Mouse (Mus musculus) liver, adult 2 months (tissue): ENCODE measurements around the gene Phf7. TPM values are rescaled to one million over a fixed set of nuclear protein-coding genes. Genes with fewer than 3 reads are reported as not detected.

Experiments used
- DNase-seq: peaks from one replicate; pipeline ENCODE4 v3.0.0-alpha.2; 2011; ENCODE audit warnings: low read depth, low spot score; ENCODE audit errors: extremely low read depth
- H3K27ac ChIP-seq: fragments of 200-500 bp; replicated peaks from 2 replicates; pipeline ENCODE4 v1.5.1; 2012; ENCODE audit warnings: low read depth, mild to moderate bottlenecking, control low read depth, inconsistent platforms, low read length; ENCODE audit not compliant: insufficient read depth
- H3K27me3 ChIP-seq: fragments of 200-500 bp; 2 replicates; pipeline ENCODE4 v1.6.1; 2012; ENCODE audit warnings: mild to moderate bottlenecking, moderate library complexity, low read length, inconsistent platforms; ENCODE audit not compliant: control insufficient read depth, insufficient read depth
- H3K36me3 ChIP-seq: fragments of 200-500 bp; 2 replicates; pipeline ENCODE4 v1.6.1; 2012; ENCODE audit warnings: low read length, inconsistent platforms; ENCODE audit not compliant: control insufficient read depth, insufficient read depth
- H3K4me1 ChIP-seq: fragments of 200-500 bp; 2 replicates; pipeline ENCODE4 v1.6.1; 2011; ENCODE audit warnings: low read length; ENCODE audit not compliant: control insufficient read depth, insufficient read depth
- H3K4me3 ChIP-seq: fragments of 200-500 bp; 2 replicates; pipeline ENCODE4 v1.5.1; 2011; ENCODE audit warnings: low read depth, mild to moderate bottlenecking, control low read depth, low read length, moderate library complexity; ENCODE audit not compliant: insufficient read depth
- H3K79me2 ChIP-seq: fragments of 200-500 bp; 2 replicates; pipeline ENCODE4 v1.6.1; 2012; ENCODE audit warnings: inconsistent platforms, mild to moderate bottlenecking, low read length, moderate library complexity; ENCODE audit not compliant: control insufficient read depth, insufficient read depth
- H3K9ac ChIP-seq: fragments of 200-500 bp; 2 replicates; pipeline ENCODE4 v1.6.1; 2012; ENCODE audit warnings: low read depth, mild to moderate bottlenecking, control low read depth, inconsistent platforms, low read length
- CTCF ChIP-seq: fragments of 200-500 bp; IDR thresholded peaks from 2 replicates; pipeline ENCODE4 v1.5.1; 2011; ENCODE audit warnings: low read depth, low read length, control low read depth
- POLR2A ChIP-seq: fragments of 200-500 bp; IDR thresholded peaks from 2 replicates; pipeline ENCODE4 v1.6.1; 2011; ENCODE audit warnings: low read length, control low read depth; ENCODE audit not compliant: insufficient read depth; ENCODE audit errors: extremely low read depth
- WGBS: fragments of 180-500 bp; shearing (Covaris S2); methylation state at CpG from one replicate; pipeline ENCODE4 v1.1.7; 2018; 5-methylcytosine and 5-hydroxymethylcytosine counted together
- polyA plus RNA-seq: library from polyadenylated mRNA; depleted of rRNA; stranded (reverse); fragments of >200 nt; gene quantifications from 2 replicates; pipeline ENCODE4 v1.2.3, GENCODE M21; 2012
- total RNA-seq: library from RNA; depleted of rRNA; stranded (reverse); fragments of >200 nt; gene quantifications from 2 replicates; pipeline ENCODE4 v1.2.3, GENCODE M21; 2014

The Phf7 gene
- total and polyA plus RNA-seq, 2 experiments: 4.4 to 6.9 TPM

DNA sequence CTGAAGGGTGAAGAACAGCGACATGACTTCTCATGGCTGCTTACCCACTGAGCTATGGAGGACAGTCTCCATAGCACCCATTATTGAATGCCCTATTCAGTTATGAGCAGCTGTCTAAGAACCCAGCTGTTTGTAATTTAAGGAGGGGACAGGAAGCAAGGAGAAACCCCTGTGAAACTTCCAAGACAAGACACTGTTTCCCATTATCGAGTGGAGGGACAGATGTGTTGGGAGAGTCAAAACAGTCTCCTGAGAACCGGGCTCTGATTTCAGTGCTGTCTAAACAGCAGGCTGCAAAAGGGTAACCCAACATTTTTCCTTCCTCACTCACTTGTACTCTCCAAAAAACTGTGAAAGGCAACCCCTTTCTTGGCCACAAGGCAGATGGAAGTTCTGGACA lies 10.6 kb downstream of the Phf7 start:
- peaks cover 4% of the 10 kb centered on the region; the same call in 1 of the 2 replicates for H3K36me3 ChIP-seq
- H3K79me2 ChIP-seq: no peaks in the 10 kb centered on the region
- H3K27ac ChIP-seq: no peak overlapping the region
- H3K4me3 ChIP-seq: no peak overlapping the region
- H3K9ac ChIP-seq: no peak overlapping the region
- WGBS: 81% methylated on average over 3 of the region's 3 CpGs
- TF ChIP-seq CTCF (no peak), POLR2A (no peak)
- DNase-seq: no peak
- H3K27me3 ChIP-seq: no peaks in the 10 kb centered on the region
- H3K4me1 ChIP-seq: no peaks in the 10 kb centered on the region

DNA sequence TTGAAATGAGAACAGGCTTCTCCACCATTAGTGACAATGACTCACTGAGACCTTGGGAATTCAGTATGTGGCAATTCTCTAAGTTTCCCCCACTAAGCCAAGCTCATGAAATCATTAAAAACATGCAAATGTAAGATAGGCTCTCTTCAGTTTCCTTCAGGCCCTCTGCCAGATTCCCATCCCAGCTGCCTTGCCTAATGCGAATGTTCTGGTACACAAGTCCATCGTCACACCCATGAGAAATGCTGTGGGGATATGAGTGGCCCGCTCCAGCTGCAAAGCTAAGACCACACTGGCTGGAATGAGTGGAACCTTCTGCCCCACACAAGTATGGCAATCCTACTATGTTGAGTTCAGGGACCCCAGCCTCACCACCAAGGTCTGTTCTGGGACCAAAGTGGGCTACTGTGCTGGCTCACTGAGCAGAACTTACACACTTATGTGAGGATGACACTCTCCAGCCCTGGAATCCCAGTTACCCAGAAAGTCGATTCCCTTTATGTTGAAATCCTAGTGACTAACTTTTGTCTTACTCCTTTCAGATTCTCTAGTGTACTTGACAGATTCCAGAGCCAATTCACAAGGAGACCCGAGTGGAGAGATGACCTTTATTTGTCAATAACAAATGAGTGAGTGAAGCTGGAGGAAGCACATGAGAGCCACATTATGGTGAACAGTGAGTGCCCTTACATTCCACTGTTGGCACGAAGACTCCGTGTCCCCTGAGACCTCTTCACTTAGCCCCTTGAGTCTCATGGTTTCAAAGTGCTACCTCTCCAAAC lies 13.8 kb downstream of the Phf7 start:
- no peak overlapping the region for H3K27ac ChIP-seq
- no peak overlapping the region for H3K9ac ChIP-seq
- no peaks in the 10 kb centered on the region for H3K27me3 ChIP-seq
- no peak overlapping the region for H3K4me3 ChIP-seq
- WGBS: 82% methylated on average over 7 of the region's 7 CpGs
- no peak for DNase-seq
- H3K79me2 ChIP-seq: no peaks in the 10 kb centered on the region
- TF ChIP-seq CTCF (no peak), POLR2A (no peak)
- no peaks in the 10 kb centered on the region for H3K4me1 ChIP-seq
- H3K36me3 ChIP-seq: no peaks in the 10 kb centered on the region; the same call in 1 of the 2 replicates

DNA sequence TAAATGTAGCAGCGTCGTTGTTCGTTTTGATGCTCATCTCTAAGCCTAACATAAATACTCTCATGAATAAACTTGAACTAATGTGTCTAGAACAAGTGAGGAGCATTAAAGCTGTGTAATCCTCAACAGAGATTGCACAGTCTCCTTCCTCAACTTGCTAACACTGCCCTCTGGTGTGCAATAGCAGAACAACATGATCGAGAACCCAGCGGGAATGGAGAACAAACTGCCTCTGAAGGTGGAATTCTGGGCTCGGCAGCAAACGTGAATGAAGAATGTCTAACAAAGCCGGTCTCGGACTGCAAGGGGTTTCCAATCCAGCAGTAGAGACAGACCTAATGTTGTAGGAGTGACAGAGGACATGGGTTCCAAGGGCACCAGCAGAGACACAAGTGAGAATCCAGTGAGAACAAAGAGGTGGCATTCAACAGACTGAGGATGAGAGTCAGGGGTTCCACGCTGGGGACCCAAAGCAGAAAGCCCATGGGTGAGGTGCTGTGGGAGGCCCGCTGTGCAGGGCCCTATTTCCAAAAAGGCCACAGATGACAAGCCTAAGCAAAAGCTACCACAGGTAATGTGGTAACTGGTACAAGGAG lies 17.0 kb downstream of the Phf7 start:
- H3K4me1 ChIP-seq: no peaks in the 10 kb centered on the region
- TF ChIP-seq CTCF (peak; percentile 59), POLR2A (no peak)
- no peak overlapping the region for H3K27ac ChIP-seq
- H3K4me3 ChIP-seq: no peak overlapping the region
- DNase-seq: peak; percentile 53
- 12% methylated on average over 11 of the region's 11 CpGs for WGBS
- H3K9ac ChIP-seq: 0 out of 2 replicates have a peak overlapping the region, but pooled peaks have one; percentile 43
- H3K27me3 ChIP-seq: no peaks in the 10 kb centered on the region
- H3K79me2 ChIP-seq: no peaks in the 10 kb centered on the region
- H3K36me3 ChIP-seq: no peaks in the 10 kb centered on the region

DNA sequence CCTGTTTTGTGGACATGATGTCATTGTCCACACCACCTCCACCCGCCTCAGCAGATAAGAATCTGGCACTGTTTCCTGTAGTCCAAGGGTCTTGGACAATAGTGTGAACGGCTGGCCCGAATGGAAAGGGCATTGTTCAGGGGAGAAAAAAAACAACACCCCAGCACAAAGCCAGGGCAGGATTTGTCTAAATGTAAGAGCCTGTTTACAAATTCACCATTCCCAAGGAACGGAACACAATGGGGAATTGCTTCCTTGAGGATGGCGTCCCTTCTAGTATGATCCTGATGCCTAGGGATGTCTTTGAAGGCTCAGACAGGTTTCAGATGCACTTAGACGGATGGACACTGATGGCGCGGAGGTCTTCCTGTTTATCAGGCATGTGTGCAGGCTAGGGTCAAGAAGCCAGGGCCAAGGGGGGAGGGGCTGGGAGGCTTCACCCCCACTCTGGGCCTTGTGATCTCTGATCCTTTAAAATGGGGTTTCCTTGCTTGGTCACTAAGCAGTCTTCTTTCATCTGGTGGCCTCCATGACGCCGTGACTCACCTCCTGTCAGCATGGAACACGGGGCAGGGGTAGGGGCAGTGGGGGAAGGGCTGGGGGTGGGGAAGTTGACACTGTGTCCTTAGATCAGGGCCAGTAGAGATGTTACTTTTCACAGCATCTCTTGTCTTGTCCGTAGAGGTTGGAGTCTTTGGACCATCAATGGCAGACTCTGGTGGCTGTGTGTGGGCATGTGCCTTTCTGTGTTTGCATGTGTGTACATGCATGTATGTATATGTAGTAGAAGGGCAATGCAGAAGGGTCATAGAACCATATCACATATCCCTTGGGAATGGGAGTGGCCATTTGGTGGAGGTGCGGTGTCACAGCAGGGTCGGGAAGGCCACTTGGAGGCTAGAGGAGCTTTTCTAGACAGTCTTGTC lies 17.8 kb downstream of the Phf7 start:
- WGBS: 65% methylated on average over 14 of the region's 14 CpGs
- no peaks in the 10 kb centered on the region for H3K79me2 ChIP-seq
- H3K27me3 ChIP-seq: no peaks in the 10 kb centered on the region
- DNase-seq: no peak
- no peaks in the 10 kb centered on the region for H3K4me1 ChIP-seq
- no peak for TF ChIP-seq POLR2A
- no peak for TF ChIP-seq CTCF
- no peaks in the 10 kb centered on the region for H3K36me3 ChIP-seq
- no peak overlapping the region for H3K9ac ChIP-seq
- no peak overlapping the region for H3K27ac ChIP-seq
- no peak overlapping the region for H3K4me3 ChIP-seq

DNA sequence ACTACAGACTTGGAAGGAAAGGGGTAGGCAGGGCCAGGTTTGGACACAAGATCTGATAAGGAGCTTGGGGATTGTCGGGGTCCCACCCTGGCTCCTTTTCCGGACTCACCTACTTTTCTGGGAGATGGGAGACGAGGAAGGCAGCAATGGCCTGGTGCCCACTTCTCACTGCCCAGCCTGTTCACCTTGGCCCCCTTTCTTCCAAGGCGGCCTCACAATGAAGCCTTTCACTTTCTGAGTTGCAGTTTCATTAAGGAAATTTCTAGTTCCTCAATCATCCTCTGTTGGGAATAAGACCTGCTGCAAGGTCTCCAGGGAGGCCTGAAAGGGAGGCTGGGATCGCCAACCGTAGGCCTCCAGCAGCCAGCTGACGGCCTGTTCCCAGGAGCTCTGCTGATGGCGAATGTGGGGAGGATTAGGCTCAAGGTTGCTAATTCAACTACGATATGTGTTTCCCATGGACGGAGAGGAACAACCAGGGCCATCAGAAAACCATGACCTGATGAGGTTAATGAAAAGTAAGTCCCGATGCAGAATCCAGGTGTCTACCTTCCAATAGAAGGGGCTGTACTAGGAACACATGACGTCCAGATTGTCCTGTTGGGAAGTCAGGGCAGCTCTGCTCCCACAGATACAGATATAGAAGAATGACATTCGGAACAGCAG lies 18.6 kb downstream of the Phf7 start:
- H3K4me3 ChIP-seq: no peak overlapping the region
- no peaks in the 10 kb centered on the region for H3K4me1 ChIP-seq
- no peak overlapping the region for H3K27ac ChIP-seq
- no peak for DNase-seq
- no peaks in the 10 kb centered on the region for H3K36me3 ChIP-seq
- no peak overlapping the region for H3K9ac ChIP-seq
- 79% methylated on average over 13 of the region's 13 CpGs for whole genome bisulfite sequencing
- no peaks in the 10 kb centered on the region for H3K79me2 ChIP-seq
- no peak for TF ChIP-seq POLR2A
- TF ChIP-seq CTCF: no peak
- no peaks in the 10 kb centered on the region for H3K27me3 ChIP-seq
